Mouse (Mus musculus) layer of hippocampus, postnatal 14 days (tissue): ENCODE results near the gene Nploc4. TPM values are rescaled to one million over a fixed set of nuclear protein-coding genes. Genes with fewer than 3 reads are reported as not detected.
"Not testable (repeated sequence)": the region's sequence is repeated elsewhere in the genome, so short reads cannot be mapped to it uniquely, and the experiment has no call there.

Experiments used
- DNase-seq, 2 experiments: peaks; one replicate each; pipeline ENCODE4 v3.0.0; 2021 to 2022; ENCODE audit warnings: low spot score in 2 of 2, mixed read lengths in 1 of 2
- total RNA-seq, 2 experiments: library from RNA; stranded (reverse); gene quantifications; 2 replicates each; pipeline ENCODE4 v1.2.3; 2021

Nploc4 gene
- total RNA-seq, 2 experiments from 2014 or later: 64.4 to 65.6 TPM

DNA sequence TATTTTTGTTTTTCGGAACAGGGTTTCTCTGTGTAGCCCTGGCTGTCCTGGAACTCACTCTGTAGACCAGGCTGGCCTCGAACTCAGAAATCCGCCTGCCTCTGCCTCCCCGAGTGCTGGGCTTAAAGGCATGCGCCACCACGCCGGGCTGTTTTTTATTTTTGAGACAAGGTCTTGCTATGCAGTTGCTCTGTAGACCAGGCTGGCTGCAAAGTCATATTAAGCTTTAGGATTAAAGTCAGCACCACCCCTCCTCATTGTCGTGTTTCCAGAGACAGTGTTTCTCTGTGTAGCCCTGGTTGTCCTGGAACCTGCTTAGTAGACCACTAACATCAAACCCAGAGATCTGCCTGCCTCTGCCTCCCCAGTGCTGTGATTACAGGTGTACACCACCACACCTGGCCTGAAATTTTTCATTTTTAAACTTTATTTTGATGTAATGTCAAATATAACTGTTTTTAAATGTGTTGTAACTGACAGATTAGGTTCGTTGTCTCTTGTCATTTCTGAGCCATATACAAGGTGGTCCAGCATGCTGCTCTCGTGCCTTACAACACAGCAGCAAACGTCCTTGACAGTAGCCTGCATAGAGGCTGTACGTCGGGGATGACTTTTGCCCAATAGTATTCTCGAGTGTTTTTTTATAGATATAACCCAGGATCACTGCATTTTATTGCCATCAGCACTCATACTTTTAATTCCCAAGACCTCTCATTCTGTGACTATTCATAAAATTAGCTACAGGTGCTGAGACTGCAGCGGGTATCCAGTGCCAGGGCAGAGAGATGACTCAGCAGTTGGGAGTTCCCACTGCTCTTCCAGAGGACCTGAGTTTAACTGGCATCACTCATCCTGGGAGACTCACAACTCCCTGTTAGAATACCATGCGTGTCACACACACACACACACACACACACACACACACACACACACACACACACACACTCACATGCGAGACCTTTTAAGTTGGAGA lies 82.9 kb downstream of the Nploc4 start:
- no peak for DNase-seq

DNA sequence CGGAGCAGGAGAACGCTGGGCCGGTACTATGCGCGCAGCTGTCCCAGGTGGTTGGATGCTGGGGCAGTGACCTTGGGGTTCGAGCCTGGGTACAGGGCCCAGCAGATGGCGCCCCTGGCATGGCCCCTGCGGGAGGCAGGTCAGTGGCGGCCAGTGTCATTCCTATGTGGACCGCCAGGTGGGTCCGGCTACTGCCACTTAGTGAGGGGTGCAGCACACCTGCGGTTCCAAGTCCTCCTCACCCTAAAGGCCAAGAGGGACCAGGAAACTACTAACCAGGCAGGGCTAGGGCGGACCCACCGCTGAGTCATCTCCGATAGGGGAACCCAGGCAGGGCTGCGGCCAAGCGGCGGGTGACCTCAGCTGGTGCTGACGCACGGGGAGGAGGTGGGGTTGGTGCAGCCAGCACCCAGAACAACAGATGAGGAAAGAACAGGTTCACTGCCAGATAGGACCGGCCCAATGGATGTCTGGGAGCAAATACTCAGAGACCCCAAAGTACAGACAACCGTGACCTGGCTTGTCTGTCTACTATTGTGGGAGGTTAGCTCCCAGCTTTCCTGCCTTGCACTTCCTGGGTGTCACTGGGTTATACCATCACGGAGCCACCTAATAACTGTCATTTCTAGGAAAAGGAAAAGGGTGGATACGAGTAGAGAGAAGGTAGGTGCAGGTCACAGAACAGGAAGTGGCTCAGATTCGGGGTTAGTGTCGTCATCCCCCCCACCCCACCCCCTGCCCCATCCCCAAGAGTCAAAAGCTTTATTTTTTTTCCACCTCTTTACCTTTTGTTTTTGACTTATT lies 83.8 kb downstream of the Nploc4 start:
- no peak for DNase-seq

DNA sequence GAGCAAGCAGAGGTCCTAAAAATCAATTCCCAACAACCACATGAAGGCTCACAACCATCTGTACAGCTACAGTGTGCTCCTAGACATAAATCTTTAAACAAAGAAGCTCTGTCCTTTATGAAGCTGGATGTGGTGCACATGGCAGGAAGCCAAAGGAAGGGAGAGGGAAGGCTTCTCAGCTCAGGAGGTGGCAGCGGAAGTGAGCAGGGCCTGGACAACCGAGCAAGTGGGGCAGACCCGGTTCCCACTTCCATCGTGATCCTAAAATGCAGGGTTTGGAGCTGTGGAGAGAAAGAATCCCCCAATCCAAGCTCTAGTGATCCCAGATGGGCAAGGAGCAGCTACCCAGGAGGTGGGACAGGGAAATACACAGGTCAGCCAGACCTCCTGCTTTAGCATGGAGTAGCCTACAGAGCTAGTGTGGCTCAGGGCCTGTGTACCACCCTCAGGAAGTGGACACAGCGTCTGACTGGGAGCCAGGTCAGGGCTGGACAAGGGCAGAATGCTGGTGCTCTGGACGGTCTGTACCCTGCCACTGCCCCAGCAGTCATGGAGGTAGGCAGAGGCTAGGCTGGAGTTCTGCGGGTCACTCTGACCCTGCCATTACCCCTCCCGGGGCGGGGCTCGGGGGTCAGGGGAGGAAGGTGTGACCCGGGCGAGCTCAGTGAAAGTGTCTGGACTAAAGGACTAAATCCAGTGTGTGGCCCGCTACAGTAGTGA lies 84.8 kb downstream of the Nploc4 start:
- DNase-seq: no peak

DNA sequence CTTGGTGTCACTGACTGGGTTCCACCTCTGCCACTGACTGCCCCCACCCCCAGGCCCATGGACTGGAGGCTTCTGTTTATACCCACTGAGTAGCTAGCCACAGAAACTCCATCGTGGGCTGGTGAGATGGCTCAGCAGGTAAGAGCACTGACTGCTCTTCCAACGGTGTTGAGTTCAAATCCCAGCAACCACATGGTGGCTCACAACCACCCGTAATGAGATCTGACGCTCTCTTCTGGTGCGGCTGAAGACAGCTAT lies 85.5 kb downstream of the Nploc4 start:
- DNase-seq: not testable (repeated sequence)

DNA sequence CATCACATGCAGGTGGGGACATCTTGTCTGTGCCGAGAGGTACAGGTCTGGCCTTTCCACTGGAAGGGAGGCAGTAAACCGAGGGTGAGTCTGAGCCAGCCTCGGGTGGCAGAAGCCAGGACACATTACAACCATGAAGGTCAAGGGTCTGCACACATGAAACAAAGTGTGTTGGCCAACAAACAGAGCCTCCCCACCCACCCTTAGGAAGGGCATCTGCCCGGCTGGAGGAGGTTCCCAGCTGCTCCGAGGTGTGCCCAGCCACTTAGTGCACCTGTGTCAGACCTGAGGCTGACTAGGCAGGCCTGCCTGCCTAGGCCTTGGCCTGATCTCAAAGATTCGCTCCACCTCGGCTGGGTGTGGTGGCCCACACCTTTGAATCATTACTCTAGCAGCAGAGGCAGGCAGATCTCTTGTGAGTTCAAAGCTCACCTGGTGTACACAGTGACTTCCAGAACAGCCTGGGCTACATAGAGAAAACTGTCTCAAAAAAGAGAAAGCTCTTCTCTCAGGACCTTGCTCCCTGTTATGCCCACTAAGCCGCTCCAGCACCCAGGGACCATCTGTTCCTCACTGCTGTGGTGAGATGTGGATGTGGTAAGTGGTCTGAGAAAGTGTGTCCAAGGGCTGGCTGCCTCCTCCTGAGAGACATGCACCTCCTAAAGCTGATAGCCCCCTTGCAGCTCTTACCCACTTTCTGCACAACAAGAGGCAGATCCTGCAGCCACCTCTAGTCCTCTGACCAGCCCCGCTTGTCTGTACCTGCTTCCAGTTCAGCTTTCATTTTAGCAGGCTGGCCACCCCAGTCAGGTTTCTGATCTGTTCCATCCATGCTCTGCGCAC lies 86.0 kb downstream of the Nploc4 start:
- no peak for DNase-seq

DNA sequence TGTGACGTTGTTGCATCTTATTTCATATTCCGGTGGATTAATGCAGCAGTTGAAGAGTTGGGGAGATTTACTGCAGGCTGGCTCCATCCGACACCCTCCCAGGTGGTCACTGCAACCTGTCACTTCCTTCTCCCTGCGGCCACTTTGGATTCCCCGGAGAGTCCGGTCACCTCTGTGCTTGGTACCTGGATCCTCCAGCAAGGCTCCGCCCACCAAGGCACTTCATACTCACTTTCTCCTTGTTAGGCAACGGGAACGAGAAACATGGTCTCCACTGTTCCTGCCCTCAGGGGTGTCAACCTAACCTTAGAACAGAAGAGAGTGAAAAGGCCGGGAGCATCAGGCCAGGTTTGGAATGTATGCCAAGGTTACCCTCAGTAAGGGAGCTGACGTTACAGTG lies 86.8 kb downstream of the Nploc4 start:
- DNase-seq: no peak

DNA sequence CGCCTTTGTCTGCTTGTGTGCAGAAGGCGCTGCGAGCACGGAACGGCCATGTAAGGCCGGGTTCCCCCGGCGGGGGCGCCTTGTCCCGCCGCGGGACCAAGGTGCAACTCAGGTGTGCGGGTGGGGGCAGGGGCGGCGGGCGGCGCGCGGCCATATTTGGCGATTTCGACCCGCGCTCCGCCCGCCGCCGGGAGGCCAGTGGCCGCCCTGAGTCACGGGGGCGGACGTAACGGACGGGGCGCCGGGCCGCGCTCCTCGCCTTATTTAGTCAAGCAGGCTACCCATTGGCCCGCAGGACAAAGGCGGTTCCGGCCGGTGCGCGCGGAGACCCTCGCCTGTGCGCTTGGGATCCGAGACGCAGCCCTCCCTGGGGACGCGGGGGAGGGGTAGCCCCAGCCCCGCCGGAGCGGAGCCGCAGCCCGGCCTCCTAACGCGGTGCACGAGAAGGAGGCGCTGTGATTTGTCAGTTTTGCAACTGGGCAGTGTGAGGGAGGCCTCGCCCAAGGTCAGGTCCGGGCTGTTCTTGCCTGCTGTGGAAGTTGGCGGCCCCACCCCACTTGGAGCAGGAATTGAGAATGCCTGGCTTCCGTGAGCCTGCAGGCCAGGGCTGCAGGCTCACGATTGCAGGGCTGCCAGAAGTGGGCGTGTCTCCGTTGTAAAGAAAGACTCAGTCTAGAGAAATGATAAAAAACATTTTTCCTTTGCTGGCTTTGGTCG lies 87.4 kb downstream of the Nploc4 start:
- DNase-seq: peak; percentile 75 to 80

DNA sequence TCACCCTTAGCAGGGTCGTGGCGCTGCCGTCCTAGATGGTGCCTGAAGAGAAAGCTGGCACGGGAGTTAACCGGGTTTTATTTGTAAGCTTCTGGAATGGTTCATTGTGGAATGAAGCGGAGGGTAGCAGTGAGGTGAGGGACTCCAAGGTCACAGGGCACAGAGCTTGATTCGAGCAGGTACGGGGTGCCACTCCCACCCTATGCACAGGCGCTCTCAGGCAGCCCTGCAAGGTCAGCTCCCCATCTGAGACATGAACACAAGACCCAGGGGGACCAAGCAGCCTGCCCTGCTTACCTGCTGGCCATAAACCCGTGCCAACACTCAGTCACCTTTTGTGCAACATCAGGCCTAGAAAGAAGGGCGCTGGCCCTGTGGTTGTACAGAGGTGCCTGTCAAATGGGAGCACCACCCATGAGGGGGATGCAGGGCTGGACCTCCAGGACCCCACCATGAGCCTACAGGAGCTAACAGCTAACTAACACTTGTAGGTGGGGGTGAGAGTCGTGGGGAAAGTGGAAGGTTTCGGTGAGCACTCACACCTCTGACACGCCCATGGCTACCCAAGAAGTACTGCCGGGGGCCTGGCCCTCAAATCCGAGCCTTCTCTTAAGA lies 88.0 kb downstream of the Nploc4 start:
- DNase-seq: no peak

DNA sequence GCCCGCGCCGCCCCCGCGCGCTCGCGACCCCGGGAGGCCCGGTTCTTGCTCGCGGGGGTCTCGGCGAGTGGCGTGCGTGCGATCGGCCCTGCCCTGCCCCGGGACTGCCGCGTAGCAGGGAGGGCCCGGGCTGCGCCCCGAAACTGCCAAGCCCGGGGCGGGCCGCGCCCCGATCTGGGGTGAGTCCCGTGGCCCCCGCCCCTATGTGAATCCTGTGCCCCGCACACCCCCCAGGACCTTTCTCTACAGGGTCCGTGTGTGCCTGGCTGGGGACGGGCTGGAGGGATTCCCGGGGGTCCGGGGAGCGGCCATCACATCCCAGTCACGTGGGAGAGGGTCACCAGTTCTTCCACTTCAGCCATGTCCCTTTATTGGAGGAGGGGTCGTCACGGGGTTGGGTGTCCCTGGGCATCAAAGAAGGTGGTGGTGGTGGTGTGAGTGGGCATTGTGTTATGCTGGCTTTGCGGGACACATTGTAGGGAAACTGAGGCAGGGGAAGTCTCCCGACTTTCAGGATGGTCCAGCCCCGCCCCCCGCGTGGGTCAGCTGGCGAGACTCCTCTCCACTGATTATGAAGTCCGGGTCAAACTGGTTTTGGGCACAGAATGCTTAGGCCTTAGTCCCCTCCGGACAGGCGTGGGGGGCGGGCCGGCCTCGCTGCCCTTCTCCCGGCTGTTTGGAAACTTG lies 88.7 kb downstream of the Nploc4 start:
- no peak for DNase-seq

DNA sequence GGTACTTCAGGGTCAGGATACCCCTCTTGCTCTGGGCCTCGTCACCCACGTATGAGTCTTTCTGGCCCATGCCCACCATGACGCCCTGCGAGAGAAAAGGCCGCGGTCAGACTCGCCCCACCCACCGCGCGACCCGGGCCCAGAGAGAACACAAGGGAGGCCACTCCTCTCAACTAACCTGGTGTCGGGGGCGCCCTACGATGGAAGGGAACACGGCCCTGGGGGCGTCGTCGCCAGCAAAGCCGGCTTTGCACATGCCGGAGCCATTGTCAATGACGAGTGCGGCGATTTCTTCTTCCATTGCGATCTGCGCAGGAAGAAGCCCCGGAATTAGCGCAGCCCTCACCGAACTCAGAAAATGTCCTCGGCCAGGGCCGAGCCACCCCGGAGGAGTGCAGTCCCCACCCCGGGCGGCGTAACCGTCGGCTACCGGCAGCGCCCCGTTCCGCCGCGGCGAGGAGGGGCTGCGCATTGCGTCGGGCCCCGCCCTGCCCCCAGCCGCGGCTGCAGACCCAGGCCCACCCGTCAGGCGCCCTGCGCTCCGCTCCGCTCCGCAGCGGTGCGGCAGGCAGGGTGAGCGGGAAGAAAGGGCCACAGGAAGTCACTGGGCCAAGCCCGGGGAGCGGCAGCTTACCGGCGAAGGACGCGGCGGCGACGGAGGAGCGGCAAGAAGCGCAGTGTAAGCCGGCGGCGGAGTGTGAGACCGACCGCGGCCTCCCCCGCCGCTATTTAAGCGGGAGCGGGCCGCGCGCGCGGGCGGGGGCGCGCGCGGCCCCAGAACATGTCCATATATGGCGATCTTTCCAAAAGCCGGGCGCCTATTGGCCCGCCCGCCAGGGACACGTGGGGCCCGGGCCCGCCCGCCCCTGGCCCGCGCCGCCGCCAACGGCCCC lies 89.5 kb downstream of the Nploc4 start, which contains the start of gene Actg1:
Gene Actg1, minus strand, starts transcription at position 752 of the 893 bp plus-strand sequence.
- peak; percentile 85 to 89 for DNase-seq

DNA sequence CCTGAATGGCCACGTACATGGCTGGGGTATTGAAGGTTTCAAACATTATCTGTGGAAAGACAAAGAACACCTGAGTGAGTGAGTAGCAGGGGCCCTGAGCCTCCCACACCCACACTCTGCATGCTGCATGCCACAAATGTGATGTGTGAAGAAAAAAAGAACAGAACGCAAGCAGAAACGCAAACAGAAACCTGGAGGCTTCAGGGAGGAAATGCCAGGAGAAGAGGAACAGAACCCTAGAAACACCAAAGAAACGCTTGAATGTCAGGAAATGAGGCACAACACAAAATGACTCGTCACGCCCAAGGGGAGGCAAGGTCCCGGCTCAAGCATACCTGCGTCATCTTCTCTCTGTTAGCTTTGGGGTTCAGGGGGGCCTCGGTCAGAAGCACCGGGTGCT lies 90.2 kb downstream of the Nploc4 start:
- no peak for DNase-seq

DNA sequence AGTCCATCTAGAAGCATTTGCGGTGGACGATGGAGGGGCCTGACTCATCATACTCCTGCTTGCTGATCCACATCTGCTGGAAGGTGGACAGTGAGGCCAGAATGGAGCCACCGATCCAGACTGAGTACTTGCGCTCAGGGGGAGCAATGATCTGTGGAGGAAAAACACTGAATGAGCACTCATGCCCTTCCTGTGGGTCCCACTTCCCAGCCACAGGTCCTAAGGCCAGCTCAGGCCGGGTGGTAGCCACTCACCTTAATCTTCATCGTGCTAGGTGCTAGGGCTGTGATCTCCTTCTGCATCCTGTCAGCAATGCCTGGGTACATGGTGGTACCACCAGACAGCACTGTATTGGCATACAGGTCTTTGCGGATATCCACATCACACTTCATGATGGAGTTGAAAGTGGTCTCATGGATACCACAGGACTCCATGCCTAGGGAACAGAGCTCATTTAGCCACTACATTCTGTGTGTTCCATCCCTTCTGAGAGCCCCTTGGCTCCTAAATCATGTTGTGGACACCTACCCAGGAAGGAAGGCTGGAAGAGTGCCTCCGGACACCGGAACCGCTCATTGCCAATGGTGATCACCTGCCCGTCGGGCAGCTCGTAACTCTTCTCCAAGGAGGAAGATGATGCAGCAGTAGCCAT lies 91.0 kb downstream of the Nploc4 start:
- DNase-seq: not testable (repeated sequence)

DNA sequence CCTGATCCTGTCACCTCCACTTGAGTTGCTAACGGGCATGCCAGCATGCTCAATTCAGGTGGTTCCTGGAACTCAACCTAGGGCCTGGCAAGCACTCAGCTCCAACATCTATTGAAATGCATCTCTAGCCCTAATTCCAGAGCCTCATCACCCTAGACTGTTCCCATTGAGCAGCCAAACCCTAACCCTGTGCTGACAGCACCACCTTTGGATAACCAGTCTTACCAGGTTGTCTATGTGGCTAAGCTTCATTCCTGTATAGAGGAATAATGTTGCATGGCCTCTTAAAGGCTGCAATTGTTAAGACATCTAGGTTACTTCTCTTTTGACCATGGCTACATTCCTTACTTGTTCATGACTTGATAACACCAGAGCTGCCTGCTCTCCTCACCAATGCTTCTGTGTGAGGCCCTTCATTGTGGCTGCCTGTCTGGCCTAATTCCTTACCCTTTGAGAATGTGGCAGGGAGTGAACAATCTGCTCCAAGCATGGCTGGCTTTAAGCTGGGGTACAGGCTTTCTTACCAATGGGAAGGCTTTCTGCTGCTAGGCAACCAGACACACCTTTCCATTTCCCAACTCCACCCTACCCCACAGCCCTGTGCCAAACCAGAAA lies 92.3 kb downstream of the Nploc4 start:
- no peak for DNase-seq

DNA sequence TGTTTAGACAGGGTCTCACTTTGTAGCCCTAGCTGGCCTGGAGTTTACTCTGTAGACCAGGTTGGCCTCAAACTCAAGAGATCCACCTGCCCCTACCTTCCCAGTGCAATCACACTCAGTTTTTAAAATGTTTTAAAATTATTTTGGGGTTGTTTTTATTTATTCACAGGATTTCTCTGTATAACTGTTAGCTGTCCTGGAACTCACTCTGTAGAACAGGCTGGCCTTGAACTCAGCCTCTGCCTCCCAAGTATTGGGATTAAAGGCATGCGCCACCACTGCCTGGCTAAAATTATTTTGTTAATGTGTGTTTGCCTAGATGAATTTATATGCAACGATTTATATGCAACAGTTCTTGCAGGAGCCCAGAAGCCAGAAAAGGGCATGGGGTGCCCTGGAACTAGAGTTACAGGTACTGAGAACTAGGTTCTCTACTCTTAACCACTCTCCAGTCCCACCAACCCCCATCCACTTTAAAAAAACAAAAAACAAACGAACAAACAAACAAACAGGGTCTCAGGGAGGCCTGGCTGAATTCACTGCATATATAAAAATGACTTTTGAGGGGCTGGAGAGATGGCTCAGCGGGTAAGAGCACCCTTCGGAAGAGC lies 93.1 kb downstream of the Nploc4 start:
- no peak for DNase-seq

DNA sequence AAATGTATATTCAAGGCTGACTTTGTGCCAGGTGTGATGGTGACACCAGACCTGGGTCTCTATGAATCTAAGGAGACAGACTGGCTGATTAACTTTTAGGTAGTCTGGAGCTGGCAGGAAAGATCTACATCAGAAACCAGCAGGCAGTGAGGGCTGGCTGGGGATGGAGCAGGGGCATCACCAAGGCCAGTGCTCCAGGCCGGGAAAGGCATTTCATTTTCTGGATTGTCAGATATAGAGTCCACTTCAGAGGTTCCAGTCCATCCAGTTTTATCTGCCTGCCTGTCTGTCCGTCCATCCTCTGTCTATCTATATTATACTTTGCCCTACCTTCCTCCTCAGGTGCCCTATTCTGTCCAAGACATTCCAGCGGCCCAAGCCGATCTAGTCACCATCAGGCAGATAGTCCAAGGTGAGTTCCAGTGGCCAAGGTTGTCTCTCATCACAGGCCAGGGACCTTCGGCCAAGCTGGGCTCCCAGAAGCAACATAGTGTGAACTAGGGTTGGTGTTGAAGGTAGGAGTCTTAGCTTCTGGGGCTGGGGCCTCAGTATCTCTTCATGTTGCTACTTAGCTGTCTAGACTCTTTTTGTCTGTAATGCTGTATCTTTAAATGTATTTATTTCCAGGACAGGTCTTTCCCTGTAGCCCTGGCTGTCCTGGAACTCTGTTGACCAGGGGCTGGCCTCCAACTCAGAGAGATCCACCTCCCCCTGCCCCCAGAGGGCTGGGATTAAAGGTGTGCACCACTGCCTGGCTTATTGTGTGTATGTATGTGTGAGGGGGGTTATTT lies 93.8 kb downstream of the Nploc4 start:
- no peak for DNase-seq

DNA sequence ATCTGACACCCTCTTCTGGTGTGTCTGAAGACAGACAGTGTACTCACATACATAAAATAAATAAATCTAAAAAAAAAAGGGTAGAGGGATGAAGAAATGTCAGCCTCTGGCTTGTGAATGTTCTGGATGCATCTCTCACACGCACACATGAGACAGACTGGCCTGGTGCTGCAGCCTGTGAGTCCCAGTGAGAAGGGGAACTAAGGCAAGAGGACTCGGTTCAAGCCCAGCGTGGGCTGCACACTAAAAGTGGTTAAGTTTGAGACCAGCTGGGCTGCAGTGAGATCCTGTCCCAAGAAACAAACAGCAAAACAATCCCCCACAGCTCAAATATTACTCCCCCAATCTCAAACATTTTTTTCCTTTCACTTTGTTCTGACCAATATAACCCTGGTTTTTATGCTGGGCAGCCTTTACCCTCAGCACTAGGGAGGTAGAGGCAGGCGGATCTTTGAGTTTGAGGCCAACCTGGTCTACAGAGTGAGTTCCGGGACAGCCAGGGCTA lies 94.8 kb downstream of the Nploc4 start:
- no peak for DNase-seq
